Mouse (Mus musculus): Measurements from ENCODE around the gene Clcn1. TPM values are rescaled to one million over a fixed set of nuclear protein-coding genes. Genes with fewer than 3 reads are reported as not detected.

The Clcn1 gene
- polyA plus RNA-seq (2014; fragmentation: Illumina TruSeq; extraction: RNeasy Lipid Tissue Mini Kit (QIAGEN cat#74804); ENCODE audit: low read depth, low replicate concordance) = 13.2 TPM

DNA sequence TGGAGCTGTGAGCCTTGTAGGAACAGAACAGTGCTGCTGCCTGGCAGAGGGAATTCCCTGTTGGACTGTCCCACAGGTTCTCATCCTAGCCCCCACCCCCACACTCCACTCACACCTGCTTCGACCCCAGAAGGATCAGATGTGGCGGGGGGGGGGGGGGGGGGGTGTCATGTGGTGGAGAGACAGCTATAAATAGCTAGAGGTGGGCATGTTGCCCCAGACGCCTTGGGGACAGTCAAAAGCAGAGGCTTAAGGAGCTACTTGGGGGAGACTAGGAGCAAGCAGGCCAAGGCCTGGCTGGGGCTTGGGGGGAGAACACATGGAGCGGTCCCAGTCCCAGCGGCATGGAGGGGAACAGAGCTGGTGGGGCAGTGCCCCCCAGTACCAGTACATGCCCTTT lies at the start of gene Clcn1:
Clcn1 (plus strand) TSS at position 238 of the 400 bp plus-strand sequence.

GRCm38 (mm10) chr6:42245711-42246353 lies 40.7 kb upstream of the Clcn1 start, which contains the start of gene Gstk1:
TSS of gene Gstk1 (plus strand) at chr6:42245935.

DNA sequence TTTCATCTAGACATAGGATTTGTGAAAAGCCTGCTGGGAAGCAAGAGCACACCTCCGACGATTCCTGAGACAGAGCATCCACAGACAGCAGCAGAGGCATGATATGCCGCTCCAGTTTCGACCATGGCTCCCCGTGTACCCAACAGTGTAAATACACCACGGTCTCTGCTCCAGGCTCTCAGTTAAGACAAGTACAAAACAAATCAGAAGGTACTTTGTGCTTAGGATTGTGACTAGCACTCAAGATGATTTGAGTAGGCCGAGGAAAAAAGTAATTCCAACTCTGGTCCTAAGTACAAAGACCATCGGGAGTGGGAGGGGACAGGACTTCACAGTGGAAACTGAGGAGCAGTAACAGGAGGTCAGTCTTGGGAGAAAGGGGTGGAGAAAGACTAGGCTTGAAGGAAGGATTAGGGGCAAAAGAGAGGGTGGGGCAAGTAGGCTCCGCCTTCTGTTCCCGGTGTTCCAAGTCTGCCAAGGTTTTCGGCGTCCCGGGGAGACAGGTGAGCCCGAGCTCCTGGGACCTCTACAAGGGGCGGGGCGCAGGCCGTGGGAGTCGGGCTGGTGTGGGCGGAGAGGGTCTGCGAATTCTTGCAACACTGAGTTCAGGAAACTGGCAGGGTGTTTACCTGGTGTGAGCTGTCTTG lies 24.8 kb upstream of the Clcn1 start, which contains the start of gene Tmem139:
Tmem139 (plus strand) TSS at position 447 of the 647 bp plus-strand sequence.

DNA sequence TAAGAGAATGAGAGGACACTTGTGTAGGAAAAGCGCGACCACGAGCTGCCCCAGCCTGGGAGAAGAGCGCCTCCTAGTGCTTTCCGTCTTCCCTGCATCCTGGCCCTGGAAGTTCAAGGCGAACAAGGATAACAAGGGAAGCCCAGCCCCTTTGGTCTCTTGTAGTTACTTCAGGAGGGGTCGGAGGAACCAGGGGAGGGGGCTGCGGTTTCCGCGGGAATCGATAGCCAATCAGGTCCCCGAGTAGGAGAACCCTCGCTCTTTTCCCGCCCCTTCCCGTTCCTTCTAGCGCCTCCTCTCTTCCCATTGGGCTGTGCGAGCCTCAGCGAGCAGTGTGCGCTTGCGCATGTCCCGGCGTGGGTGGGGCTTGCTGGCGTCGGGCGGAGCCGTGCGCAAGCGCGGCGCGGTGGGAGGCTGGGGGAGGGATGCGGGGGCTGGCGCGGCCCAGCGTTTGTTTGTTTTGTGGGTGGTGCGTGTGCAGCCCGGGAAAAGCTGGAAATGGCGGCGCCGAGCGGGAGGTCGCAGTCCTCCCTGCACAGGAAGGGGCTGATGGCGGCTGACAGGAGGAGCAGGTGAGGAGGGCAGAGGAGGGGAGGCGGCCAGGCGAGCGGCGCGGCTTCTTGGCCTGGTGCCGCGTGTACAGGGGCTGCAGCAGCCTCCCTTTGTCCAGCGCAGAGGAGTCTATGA lies 21.7 kb upstream of the Clcn1 start, which contains the start of gene Casp2:
Casp2 (plus strand) TSS at position 360 of the 687 bp plus-strand sequence.

GRCm38 (mm10) chr6:42324482-42325267 lies 38.2 kb downstream of the Clcn1 start, which contains the start of gene Fam131b:
TSS of gene Fam131b (minus strand) at chr6:42324643.

GRCm38 (mm10) chr6:42349426-42350020 lies 63.0 kb downstream of the Clcn1 start, which contains the start of gene Zyx:
TSS of gene Zyx (plus strand) at chr6:42349630.

Other genes starting within 250 kb of the Clcn1 start
- not detected for gene Sva, start 248.3 kb upstream of the Clcn1 start, polyA plus RNA-seq (2014; fragmentation: Illumina TruSeq; extraction: RNeasy Lipid Tissue Mini Kit (QIAGEN cat#74804); ENCODE audit: low read depth, low replicate concordance)
- not detected for gene Tas2r139, start 145.7 kb upstream of the Clcn1 start, polyA plus RNA-seq (2014; fragmentation: Illumina TruSeq; extraction: RNeasy Lipid Tissue Mini Kit (QIAGEN cat#74804); ENCODE audit: low read depth, low replicate concordance)
- not detected for gene Tas2r144, start 71.4 kb upstream of the Clcn1 start, polyA plus RNA-seq (2014; fragmentation: Illumina TruSeq; extraction: RNeasy Lipid Tissue Mini Kit (QIAGEN cat#74804); ENCODE audit: low read depth, low replicate concordance)
- 186 TPM for gene Gstk1, start 40.8 kb upstream of the Clcn1 start, polyA plus RNA-seq (2014; fragmentation: Illumina TruSeq; extraction: RNeasy Lipid Tissue Mini Kit (QIAGEN cat#74804); ENCODE audit: low read depth, low replicate concordance)
- gene Tmem139, start 24.7 kb upstream of the Clcn1 start, polyA plus RNA-seq (2014; fragmentation: Illumina TruSeq; extraction: RNeasy Lipid Tissue Mini Kit (QIAGEN cat#74804); ENCODE audit: low read depth, low replicate concordance) = not detected
- gene Casp2, start 21.7 kb upstream of the Clcn1 start, polyA plus RNA-seq (2014; fragmentation: Illumina TruSeq; extraction: RNeasy Lipid Tissue Mini Kit (QIAGEN cat#74804); ENCODE audit: low read depth, low replicate concordance) = 9.2 TPM
- gene Fam131b, start 38.0 kb downstream of the Clcn1 start, polyA plus RNA-seq (2014; fragmentation: Illumina TruSeq; extraction: RNeasy Lipid Tissue Mini Kit (QIAGEN cat#74804); ENCODE audit: low read depth, low replicate concordance) = 0.65 TPM
- 59.6 TPM for gene Zyx, start 62.9 kb downstream of the Clcn1 start, polyA plus RNA-seq (2014; fragmentation: Illumina TruSeq; extraction: RNeasy Lipid Tissue Mini Kit (QIAGEN cat#74804); ENCODE audit: low read depth, low replicate concordance)
- gene Epha1, start 86.6 kb downstream of the Clcn1 start, polyA plus RNA-seq (2014; fragmentation: Illumina TruSeq; extraction: RNeasy Lipid Tissue Mini Kit (QIAGEN cat#74804); ENCODE audit: low read depth, low replicate concordance) = 0.39 TPM
- gene Tas2r143, start 113.6 kb downstream of the Clcn1 start, polyA plus RNA-seq (2014; fragmentation: Illumina TruSeq; extraction: RNeasy Lipid Tissue Mini Kit (QIAGEN cat#74804); ENCODE audit: low read depth, low replicate concordance) = not detected
- gene Tas2r135, start 118.7 kb downstream of the Clcn1 start, polyA plus RNA-seq (2014; fragmentation: Illumina TruSeq; extraction: RNeasy Lipid Tissue Mini Kit (QIAGEN cat#74804); ENCODE audit: low read depth, low replicate concordance) = not detected
- gene Tas2r126, start 147.8 kb downstream of the Clcn1 start, polyA plus RNA-seq (2014; fragmentation: Illumina TruSeq; extraction: RNeasy Lipid Tissue Mini Kit (QIAGEN cat#74804); ENCODE audit: low read depth, low replicate concordance) = not detected
- gene Olfr458, start 178.5 kb downstream of the Clcn1 start, polyA plus RNA-seq (2014; fragmentation: Illumina TruSeq; extraction: RNeasy Lipid Tissue Mini Kit (QIAGEN cat#74804); ENCODE audit: low read depth, low replicate concordance) = not detected
- not detected for gene Olfr457, start 189.7 kb downstream of the Clcn1 start, polyA plus RNA-seq (2014; fragmentation: Illumina TruSeq; extraction: RNeasy Lipid Tissue Mini Kit (QIAGEN cat#74804); ENCODE audit: low read depth, low replicate concordance)
- gene Olfr456, start 200.5 kb downstream of the Clcn1 start, polyA plus RNA-seq (2014; fragmentation: Illumina TruSeq; extraction: RNeasy Lipid Tissue Mini Kit (QIAGEN cat#74804); ENCODE audit: low read depth, low replicate concordance) = not detected